In the genomic region with DNA sequence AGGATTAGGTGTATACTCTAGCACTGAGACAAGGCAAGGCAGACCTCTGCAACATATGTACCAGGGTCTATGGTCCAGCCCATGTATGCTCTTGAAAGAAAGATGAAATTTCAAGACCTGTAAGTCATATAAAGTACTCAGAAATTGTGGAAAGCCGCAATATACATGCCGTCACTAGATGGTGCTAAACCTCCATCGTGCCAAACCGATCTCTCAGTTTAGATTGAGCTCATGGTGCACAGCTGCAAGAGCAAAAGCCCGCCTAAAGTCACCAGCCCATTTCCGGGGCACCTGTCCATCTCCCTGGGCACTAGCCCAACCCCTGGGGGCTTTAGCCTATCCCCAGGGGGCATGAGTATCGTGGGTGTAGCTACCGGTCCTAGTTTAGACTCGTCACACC, we compare ENCODE assay signal across 9 mouse cellular contexts. TPM values are rescaled to one million over a fixed set of nuclear protein-coding genes. Genes with fewer than 3 reads are reported as not detected.
A peak's percentile ranks its signal among the peaks of the same experiment; 100 is the strongest.
DNase-seq lines count a peak whose midpoint lies in the region; ATAC-seq lines count a peak whose summit lies in the region.
"Had no signal": no experiment of that assay in that cellular context is flagged by ENCODE, and none has a peak within 500 bp of the region (broad histone marks: within the 10 kb centered on the region; RNA-seq: fewer than 3 reads in every experiment).

No protein-coding gene starts in this region.

- H3K4me1 ChIP-seq in intestine, embryonic 14.5 days (replicated peaks; ENCODE audit: control insufficient read depth, insufficient read depth, low read length): no peaks in the 10 kb centered on the region
- no peaks in the 10 kb centered on the region for H3K4me1 ChIP-seq in intestine, embryonic 16.5 days (ENCODE audit: control insufficient read depth, insufficient read depth, low read length)
- no peaks in the 10 kb centered on the region for H3K4me1 ChIP-seq in limb, embryonic 11.5 days (ENCODE audit: control insufficient read depth, insufficient read depth, low read length)
- H3K4me1 ChIP-seq: neural tube, embryonic 13.5 days had no signal

- peak; percentile 75 for DNase-seq in intestine, embryonic 14.5 days (ENCODE audit: low spot score)
- peak; percentile 11 for DNase-seq in Muller cell, postnatal 12 days (ENCODE audit: inconsistent ontology term)
- DNase-seq in cerebellum, postnatal 36 days: peak; percentile 10 to 13
- peak; percentile 77 for DNase-seq in limb, embryonic 11.5 days (ENCODE audit: low spot score)
- peak; percentile 15 for DNase-seq in retina, adult 2 months (ENCODE audit: low read depth, low spot score)

- 37% methylated on average over 9 of the region's 9 CpGs for WGBS in intestine, embryonic 14.5 days
- 30% methylated on average over 9 of the region's 9 CpGs for WGBS in intestine, embryonic 16.5 days
- WGBS in limb, embryonic 11.5 days: 32% methylated on average over 9 of the region's 9 CpGs

- peak; percentile 40; the same call in 1 of the 2 replicates for ATAC-seq in intestine, embryonic 14.5 days (replicated peaks; ENCODE audit: low FRiP score, low TSS enrichment, low read depth)
- no peak for ATAC-seq in intestine, embryonic 16.5 days
- peak; percentile 82 for ATAC-seq in inflammation-experienced regulatory T-cells, adult 6 months
- no peak for ATAC-seq in limb, embryonic 11.5 days (ENCODE audit: insufficient number of reproducible peaks, low FRiP score, low TSS enrichment, low read depth)
- ATAC-seq in erythroblast, adult 5-6 weeks (replicated peaks; ENCODE audit: low FRiP score, poor library complexity, severe bottlenecking): no peak

- H3K4me2 ChIP-seq in intestine, embryonic 14.5 days (ENCODE audit: low read length): no peak overlapping the region
- H3K4me2 ChIP-seq in intestine, embryonic 16.5 days (ENCODE audit: low read depth, low read length): no peak overlapping the region
- no peak overlapping the region for H3K4me2 ChIP-seq in limb, embryonic 11.5 days (ENCODE audit: low read depth, severe bottlenecking)
- H3K4me2 ChIP-seq: neural tube, embryonic 13.5 days had no signal

- H3K9me3 ChIP-seq in intestine, embryonic 14.5 days (ENCODE audit: control insufficient read depth, low read length): no peaks in the 10 kb centered on the region
- H3K9me3 ChIP-seq in intestine, embryonic 16.5 days (ENCODE audit: control insufficient read depth, low read length): no peaks in the 10 kb centered on the region
- H3K9me3 ChIP-seq in limb, embryonic 11.5 days (ENCODE audit: control insufficient read depth, low read length): no peaks in the 10 kb centered on the region

- H3K27me3 ChIP-seq in intestine, embryonic 14.5 days (replicated peaks; ENCODE audit: control insufficient read depth, insufficient read depth, low read length): no peaks in the 10 kb centered on the region
- H3K27me3 ChIP-seq in intestine, embryonic 16.5 days (replicated peaks; ENCODE audit: control insufficient read depth, insufficient read depth, low read length): no peaks in the 10 kb centered on the region
- H3K27me3 ChIP-seq in limb, embryonic 11.5 days (ENCODE audit: control insufficient read depth, insufficient read depth, low read length): no peaks in the 10 kb centered on the region
- H3K27me3 ChIP-seq: neural tube, embryonic 13.5 days had no signal

- no peak overlapping the region for H3K27ac ChIP-seq in intestine, embryonic 14.5 days (ENCODE audit: low read depth)
- no peak overlapping the region for H3K27ac ChIP-seq in intestine, embryonic 16.5 days (ENCODE audit: low read length)
- no peak overlapping the region for H3K27ac ChIP-seq in limb, embryonic 11.5 days (replicated peaks; ENCODE audit: low read depth, low read length)
- H3K27ac ChIP-seq: neural tube, embryonic 13.5 days had no signal

- no peak overlapping the region for H3K9ac ChIP-seq in intestine, embryonic 14.5 days (ENCODE audit: low read length)
- no peak overlapping the region for H3K9ac ChIP-seq in intestine, embryonic 16.5 days (ENCODE audit: low read depth, low read length)
- H3K9ac ChIP-seq in limb, embryonic 11.5 days (ENCODE audit: low read length): no peak overlapping the region
- H3K9ac ChIP-seq: neural tube, embryonic 13.5 days had no signal

- no peaks in the 10 kb centered on the region for H3K36me3 ChIP-seq in intestine, embryonic 14.5 days (ENCODE audit: control insufficient read depth, insufficient read depth, low read length)
- H3K36me3 ChIP-seq in intestine, embryonic 16.5 days (ENCODE audit: control insufficient read depth, insufficient read depth, low read length): no peaks in the 10 kb centered on the region
- no peaks in the 10 kb centered on the region for H3K36me3 ChIP-seq in limb, embryonic 11.5 days (ENCODE audit: control insufficient read depth, insufficient read depth, low read length)
- H3K36me3 ChIP-seq: neural tube, embryonic 13.5 days had no signal

- H3K4me3 ChIP-seq in intestine, embryonic 14.5 days (ENCODE audit: low read depth, low read length): no peak overlapping the region
- H3K4me3 ChIP-seq in intestine, embryonic 16.5 days (ENCODE audit: low read length): no peak overlapping the region
- H3K4me3 ChIP-seq in limb, embryonic 11.5 days (ENCODE audit: low read depth, low read length): no peak overlapping the region
- H3K4me3 ChIP-seq: neural tube, embryonic 13.5 days had no signal

RNA-seq across cellular contexts. Expression of a gene that starts 5.8 kb away (rescaled TPM):
- polyA plus RNA-seq in intestine, embryonic 14.5 days (2014; fragmentation: Nextera tagmentation; extraction: Ambion mirVana): not detected in 2 replicates
- polyA plus RNA-seq in intestine, embryonic 16.5 days (2015; fragmentation: Nextera tagmentation; extraction: Ambion mirVana): not detected in 2 replicates
- not detected for polyA plus RNA-seq in inflammation-experienced regulatory T-cells, adult 6 months (2017; shearing (Covaris generic))
- polyA plus RNA-seq in limb, embryonic 11.5 days (2014; fragmentation: Nextera tagmentation; extraction: Ambion mirVana): not detected in 2 replicates
- total RNA-seq in erythroblast, adult 5-6 weeks (2015; ENCODE audit: low replicate concordance): not detected in 2 replicates
- total RNA-seq in erythroblast, adult 5-6 weeks (2017; ENCODE audit: low replicate concordance): not detected in 2 replicates
- polyA plus RNA-seq: neural tube, embryonic 13.5 days had no signal

RNA-seq across cellular contexts. Expression of a gene that starts 24.6 kb away (rescaled TPM):
- polyA plus RNA-seq in intestine, embryonic 14.5 days (2014; fragmentation: Nextera tagmentation; extraction: Ambion mirVana): not detected in 2 replicates
- polyA plus RNA-seq in intestine, embryonic 16.5 days (2015; fragmentation: Nextera tagmentation; extraction: Ambion mirVana): not detected in 2 replicates
- not detected for polyA plus RNA-seq in inflammation-experienced regulatory T-cells, adult 6 months (2017; shearing (Covaris generic))
- not detected in 2 replicates for polyA plus RNA-seq in limb, embryonic 11.5 days (2014; fragmentation: Nextera tagmentation; extraction: Ambion mirVana)
- total RNA-seq in erythroblast, adult 5-6 weeks (2015; ENCODE audit: low replicate concordance): not detected in 2 replicates
- 1.7 TPM in 1 of 2 replicates, not detected in the other for total RNA-seq in erythroblast, adult 5-6 weeks (2017; ENCODE audit: low replicate concordance)
- polyA plus RNA-seq: neural tube, embryonic 13.5 days had no signal

RNA-seq across cellular contexts. Expression of a gene that starts 51.1 kb away (rescaled TPM):
- polyA plus RNA-seq in intestine, embryonic 14.5 days (2014; fragmentation: Nextera tagmentation; extraction: Ambion mirVana): not detected in 2 replicates
- not detected in 2 replicates for polyA plus RNA-seq in intestine, embryonic 16.5 days (2015; fragmentation: Nextera tagmentation; extraction: Ambion mirVana)
- polyA plus RNA-seq in inflammation-experienced regulatory T-cells, adult 6 months (2017; shearing (Covaris generic)): not detected
- polyA plus RNA-seq in limb, embryonic 11.5 days (2014; fragmentation: Nextera tagmentation; extraction: Ambion mirVana): not detected in 2 replicates
- not detected in 2 replicates for total RNA-seq in erythroblast, adult 5-6 weeks (2015; ENCODE audit: low replicate concordance)
- 0.14 TPM in 1 of 2 replicates, not detected in the other for total RNA-seq in erythroblast, adult 5-6 weeks (2017; ENCODE audit: low replicate concordance)
- polyA plus RNA-seq: neural tube, embryonic 13.5 days had no signal

Comparison
In these comparisons a context has a peak if more than half of its experiments do, and no peak if none do; other contexts are left out.
1. ATAC-seq: peak in intestine, embryonic 14.5 days (single experiment) and inflammation-experienced regulatory T-cells, adult 6 months (single experiment); none in intestine, embryonic 16.5 days (single experiment), limb, embryonic 11.5 days (single experiment) and erythroblast, adult 5-6 weeks (single experiment).
2. DNase-seq: peak in every context shown above with its lines; median percentile 77 in limb, embryonic 11.5 days; 75 in intestine, embryonic 14.5 days; 15 in retina, adult 2 months; 12 in cerebellum, postnatal 36 days; 11 in Muller cell, postnatal 12 days.